Mouse (Mus musculus) heart, embryonic 13.5 days (tissue): Measurements from ENCODE around the gene Asb16. TPM values are rescaled to one million over a fixed set of nuclear protein-coding genes. Genes with fewer than 3 reads are reported as not detected.
A peak's percentile ranks its signal among the peaks of the same experiment; 100 is the strongest.

Source experiments
- ATAC-seq: fragments of 200-750 bp; cut with Nextera tagmentation; 2 replicates; pipeline ENCODE4 v1.8.0; 2017; ENCODE audit warnings: moderate TSS enrichment; ENCODE audit not compliant: insufficient number of reproducible peaks, low FRiP score, low TSS enrichment; ENCODE audit errors: extremely low read depth
- H3K27ac ChIP-seq: fragments of 300-500 bp; sonication (generic); replicated peaks from 2 replicates; pipeline ENCODE4 v1.5.1; 2015; ENCODE audit warnings: moderate library complexity, mild to moderate bottlenecking, inconsistent platforms
- H3K27me3 ChIP-seq: fragments of 300-500 bp; sonication (generic); replicated peaks from 2 replicates; pipeline ENCODE4 v1.6.1; 2015; ENCODE audit warnings: mild to moderate bottlenecking, inconsistent platforms
- H3K36me3 ChIP-seq: fragments of 300-500 bp; sonication (generic); 2 replicates; pipeline ENCODE4 v1.6.1; 2015; ENCODE audit warnings: mild to moderate bottlenecking, inconsistent platforms
- H3K4me1 ChIP-seq: fragments of 300-500 bp; sonication (generic); 2 replicates; pipeline ENCODE4 v1.6.1; 2015; ENCODE audit warnings: inconsistent platforms
- H3K4me2 ChIP-seq: fragments of 300-500 bp; sonication (generic); 2 replicates; pipeline ENCODE4 v1.6.1; 2015; ENCODE audit warnings: inconsistent platforms, mild to moderate bottlenecking, moderate library complexity
- H3K4me3 ChIP-seq: fragments of 300-500 bp; sonication (generic); 2 replicates; pipeline ENCODE4 v1.5.1; 2015; ENCODE audit warnings: moderate library complexity, mild to moderate bottlenecking, inconsistent platforms
- H3K9ac ChIP-seq: fragments of 300-500 bp; sonication (generic); 2 replicates; pipeline ENCODE4 v1.6.1; 2015; ENCODE audit warnings: inconsistent platforms, mild to moderate bottlenecking, moderate library complexity
- H3K9me3 ChIP-seq: fragments of 300-500 bp; sonication (generic); 2 replicates; pipeline ENCODE4 v1.6.1; 2016; ENCODE audit warnings: inconsistent platforms
- WGBS: fragments of 180-500 bp; shearing (Covaris S2); methylation state at CpG from one replicate; pipeline ENCODE4 v1.1.7; 2015; ENCODE audit warnings: mixed read lengths; 5-methylcytosine and 5-hydroxymethylcytosine counted together
- polyA plus RNA-seq: library from polyadenylated mRNA; unstranded; fragments of >200 nt; fragmentation: Nextera tagmentation; extraction: Ambion mirVana; gene quantifications from 2 replicates; pipeline ENCODE4 v1.2.1, GENCODE M21; 2015

Gene Asb16
- polyA plus RNA-seq, 1 experiment from 2014 or later: 0.09 TPM

DNA sequence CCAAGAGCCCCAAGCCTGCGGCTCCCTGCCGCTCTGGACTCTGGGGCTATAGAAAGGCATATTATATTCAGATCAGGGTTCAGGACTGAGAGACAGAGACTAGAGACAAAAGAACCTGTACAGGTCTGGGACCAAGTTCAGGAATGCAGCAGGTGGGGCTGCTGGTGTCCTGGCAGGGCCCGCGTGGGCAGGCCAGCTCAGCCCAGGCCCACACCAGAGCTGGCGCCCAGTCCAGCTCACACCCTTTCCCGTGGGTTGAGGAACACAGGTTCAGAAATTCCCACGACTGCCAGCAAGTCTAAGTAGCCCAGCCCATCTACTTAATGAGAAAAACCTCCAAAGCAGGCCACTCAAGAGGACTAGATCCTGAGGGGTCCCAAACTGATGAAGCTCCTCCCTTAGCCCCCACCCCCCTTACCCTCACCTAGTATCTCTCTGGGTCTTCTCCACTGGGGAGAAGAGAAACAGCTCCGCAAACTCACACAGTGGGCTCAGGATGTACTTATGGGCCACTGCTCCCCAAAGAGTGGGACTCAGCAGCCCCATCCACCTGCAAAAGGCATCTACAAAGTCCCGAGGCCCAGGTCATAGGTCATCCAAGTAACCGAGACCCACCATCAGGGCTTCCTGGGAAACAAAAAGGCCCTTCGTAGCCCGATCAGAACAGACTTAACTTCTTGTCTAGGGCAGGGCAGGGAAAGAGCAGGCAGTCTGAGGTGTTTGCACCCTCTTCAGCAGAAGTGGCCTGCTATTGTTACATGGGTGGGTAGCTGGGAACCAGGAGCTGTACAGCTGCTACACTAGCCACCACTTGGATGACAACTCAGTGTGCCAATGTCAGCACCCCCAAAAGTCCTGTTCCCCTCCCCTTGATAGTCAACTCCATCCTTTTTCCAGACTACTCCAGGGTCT is 42.2 kb upstream of the Asb16 start:
- H3K4me2 ChIP-seq: peak overlapping the region; percentile 91
- peaks cover 87% of the 10 kb centered on the region for H3K4me1 ChIP-seq
- peak overlapping the region; percentile 57 for H3K9ac ChIP-seq
- H3K27ac ChIP-seq: no peak overlapping the region
- WGBS: 68% methylated on average over 12 of the region's 12 CpGs
- H3K4me3 ChIP-seq: peak overlapping the region; percentile 84; the same call in 1 of the 2 replicates
- no peaks in the 10 kb centered on the region for H3K9me3 ChIP-seq
- no peak for ATAC-seq
- peaks cover 22% of the 10 kb centered on the region for H3K36me3 ChIP-seq
- H3K27me3 ChIP-seq: no peaks in the 10 kb centered on the region

GRCm38 (mm10) chr11:102227270-102228190 is 41.0 kb upstream of the Asb16 start:
- no peak for ATAC-seq
- no peaks in the 10 kb centered on the region for H3K9me3 ChIP-seq
- H3K4me2 ChIP-seq: peak overlapping the region; percentile 91
- peaks cover 76% of the 10 kb centered on the region for H3K4me1 ChIP-seq
- H3K9ac ChIP-seq: peak overlapping the region; percentile 98
- WGBS: 15% methylated on average over 12 of the region's 12 CpGs
- peak overlapping the region; percentile 84 for H3K4me3 ChIP-seq
- peak overlapping the region; percentile 90 for H3K27ac ChIP-seq
- no peaks in the 10 kb centered on the region for H3K27me3 ChIP-seq
- peaks cover 12% of the 10 kb centered on the region for H3K36me3 ChIP-seq

DNA sequence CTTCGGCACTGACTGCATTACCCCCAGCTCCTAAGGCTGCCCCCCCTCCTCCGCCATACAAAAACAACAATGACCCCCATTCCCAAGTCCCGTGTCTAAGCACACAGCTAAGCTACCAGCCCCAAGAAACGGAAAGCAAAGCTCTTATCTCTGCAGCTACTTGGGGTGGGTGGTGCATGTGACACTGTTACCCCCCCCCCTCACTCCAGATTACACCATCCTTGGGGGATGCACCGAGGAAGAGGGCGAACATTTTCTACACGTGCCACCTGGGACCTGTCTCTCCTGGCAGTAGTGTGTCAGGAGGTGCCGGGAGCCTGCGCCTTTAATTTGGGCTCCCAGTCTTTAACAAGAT is 40.4 kb upstream of the Asb16 start:
- H3K9me3 ChIP-seq: no peaks in the 10 kb centered on the region
- H3K4me2 ChIP-seq: peak overlapping the region; percentile 91
- H3K36me3 ChIP-seq: peaks cover 8% of the 10 kb centered on the region; the same call in 1 of the 2 replicates
- no peaks in the 10 kb centered on the region for H3K27me3 ChIP-seq
- peaks cover 69% of the 10 kb centered on the region for H3K4me1 ChIP-seq
- peak overlapping the region; percentile 98 for H3K9ac ChIP-seq
- 19% methylated on average over 9 of the region's 9 CpGs for WGBS
- H3K4me3 ChIP-seq: peak overlapping the region; percentile 84
- ATAC-seq: no peak
- H3K27ac ChIP-seq: peak overlapping the region; percentile 90

GRCm38 (mm10) chr11:102228646-102229268 is 39.8 kb upstream of the Asb16 start:
- Histone ChIP-seq H3K4me2 (peak overlapping the region; percentile 91), H3K4me3 (peak overlapping the region; percentile 84), H3K36me3 (peaks cover 5% of the 10 kb centered on the region; the same call in 1 of the 2 replicates), H3K27me3 (no peaks in the 10 kb centered on the region), H3K27ac (peak overlapping the region; percentile 90), H3K9me3 (no peaks in the 10 kb centered on the region), H3K9ac (peak overlapping the region; percentile 98), H3K4me1 (peaks cover 63% of the 10 kb centered on the region)
- ATAC-seq: no peak
- WGBS: 8% methylated on average over 7 of the region's 7 CpGs

DNA sequence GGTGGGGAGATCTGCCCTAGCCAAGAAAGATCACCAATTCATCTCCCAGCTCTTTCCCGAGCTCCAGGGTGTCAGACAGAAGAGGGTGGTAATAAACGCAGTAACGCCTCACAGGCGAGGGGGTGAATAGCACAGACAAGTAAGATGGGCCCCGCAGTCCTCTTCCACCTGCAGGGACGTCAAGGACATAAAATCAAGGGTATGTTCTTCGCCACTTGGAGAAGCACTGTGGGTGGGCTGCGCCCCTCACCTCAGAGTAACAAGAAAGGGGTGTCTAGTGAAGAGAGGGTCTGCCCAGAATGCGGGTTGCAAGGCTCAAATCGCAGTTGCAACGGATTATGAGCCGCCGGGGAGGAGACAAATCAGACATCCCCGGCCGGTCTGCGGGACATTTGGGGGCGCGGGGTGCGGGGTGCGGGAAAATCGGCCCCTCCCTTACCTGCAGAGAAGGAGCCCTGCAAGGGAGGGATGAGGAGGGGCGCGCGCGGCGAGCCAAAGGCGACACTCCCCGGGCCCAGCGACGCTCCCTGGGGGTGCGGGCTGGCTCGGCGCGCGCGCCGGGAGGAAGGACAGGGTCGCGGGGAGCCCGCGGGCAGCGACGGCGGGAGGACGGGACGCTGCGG is 39.1 kb upstream of the Asb16 start:
- Histone ChIP-seq H3K9ac (peak overlapping the region; percentile 98), H3K27ac (peak overlapping the region; percentile 90), H3K4me1 (peaks cover 57% of the 10 kb centered on the region), H3K4me3 (peak overlapping the region; percentile 84), H3K36me3 (no peaks in the 10 kb centered on the region), H3K4me2 (peak overlapping the region; percentile 91), H3K9me3 (no peaks in the 10 kb centered on the region), H3K27me3 (no peaks in the 10 kb centered on the region)
- peak; percentile 40 for ATAC-seq
- WGBS: 1% methylated on average over 47 of the region's 47 CpGs

- Histone ChIP-seq H3K4me2 (peak within 1 kb of the TSS; percentile 91), H3K9ac (peak within 1 kb of the TSS; percentile 98), H3K27me3 (no peaks in the 10 kb centered on the region), H3K9me3 (no peaks in the 10 kb centered on the region), H3K4me1 (peaks cover 49% of the 10 kb centered on the region), H3K4me3 (peak within 1 kb of the TSS; percentile 84), H3K27ac (peak within 1 kb of the TSS; percentile 90), H3K36me3 (no peaks in the 10 kb centered on the region)
- WGBS: under 1% methylated on average over 42 of the region's 49 CpGs
- peak; percentile 89 for ATAC-seq
These were observed 38.4 kb upstream of the Asb16 start, which contains the start of gene Hdac5 for GRCm38 (mm10) chr11:102230006-102230741. Hdac5 (minus strand) TSS chr11:102230166.

DNA sequence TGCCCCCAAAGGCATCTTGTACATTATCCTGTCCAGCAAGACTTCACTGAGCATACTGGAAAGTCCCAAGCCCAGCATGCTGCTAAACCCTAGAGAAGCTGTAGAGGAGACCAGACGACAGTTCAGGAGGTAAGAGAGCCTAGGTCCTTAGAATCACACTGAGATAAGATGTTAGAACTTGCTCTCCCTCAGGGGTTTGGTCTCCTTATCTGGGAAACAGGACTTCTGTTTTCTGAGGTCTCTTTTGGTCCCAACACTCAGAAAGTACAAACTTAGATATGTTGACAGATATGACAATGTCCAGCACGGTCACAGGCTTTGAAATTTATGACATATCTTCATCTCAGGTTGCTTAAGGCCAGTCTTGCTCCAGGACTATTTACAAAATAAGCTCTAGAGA is 32.5 kb upstream of the Asb16 start:
- no peak overlapping the region for H3K4me2 ChIP-seq
- H3K4me1 ChIP-seq: peaks cover 3% of the 10 kb centered on the region; the same call in 1 of the 2 replicates
- H3K4me3 ChIP-seq: no peak overlapping the region
- no peak for ATAC-seq
- no peak overlapping the region for H3K9ac ChIP-seq
- 0 out of 2 replicates have a peak, but pooled peaks cover 4% of the 10 kb centered on the region for H3K27me3 ChIP-seq
- no peak overlapping the region for H3K27ac ChIP-seq
- no peaks in the 10 kb centered on the region for H3K9me3 ChIP-seq
- 26% methylated on average over 2 of the region's 2 CpGs for WGBS
- H3K36me3 ChIP-seq: no peaks in the 10 kb centered on the region

- peaks cover 16% of the 10 kb centered on the region for H3K4me1 ChIP-seq
- no peak overlapping the region for H3K4me2 ChIP-seq
- no peak overlapping the region for H3K9ac ChIP-seq
- 0 out of 2 replicates have a peak, but pooled peaks cover 4% of the 10 kb centered on the region for H3K27me3 ChIP-seq
- H3K36me3 ChIP-seq: no peaks in the 10 kb centered on the region
- 77% methylated on average over 6 of the region's 6 CpGs for WGBS
- H3K4me3 ChIP-seq: no peak overlapping the region
- no peaks in the 10 kb centered on the region for H3K9me3 ChIP-seq
- no peak overlapping the region for H3K27ac ChIP-seq
- ATAC-seq: no peak
These were observed 27.9 kb upstream of the Asb16 start for GRCm38 (mm10) chr11:102240636-102241035.

- ATAC-seq: no peak
- Histone ChIP-seq H3K27me3 (0 out of 2 replicates have a peak, but pooled peaks cover 4% of the 10 kb centered on the region), H3K9ac (no peak overlapping the region), H3K4me2 (no peak overlapping the region), H3K9me3 (no peaks in the 10 kb centered on the region), H3K36me3 (no peaks in the 10 kb centered on the region), H3K4me1 (peaks cover 15% of the 10 kb centered on the region), H3K27ac (no peak overlapping the region), H3K4me3 (no peak overlapping the region)
- 65% methylated on average over 5 of the region's 5 CpGs for WGBS
These were observed 27.3 kb upstream of the Asb16 start for GRCm38 (mm10) chr11:102241246-102241645.

GRCm38 (mm10) chr11:102241874-102242273 is 26.7 kb upstream of the Asb16 start:
- H3K4me2 ChIP-seq: no peak overlapping the region
- H3K27ac ChIP-seq: no peak overlapping the region
- ATAC-seq: no peak
- no peak overlapping the region for H3K9ac ChIP-seq
- H3K4me1 ChIP-seq: peaks cover 15% of the 10 kb centered on the region
- 0 out of 2 replicates have a peak, but pooled peaks cover 4% of the 10 kb centered on the region for H3K27me3 ChIP-seq
- no peaks in the 10 kb centered on the region for H3K36me3 ChIP-seq
- H3K9me3 ChIP-seq: no peaks in the 10 kb centered on the region
- H3K4me3 ChIP-seq: no peak overlapping the region
- 51% methylated on average over 5 of the region's 5 CpGs for WGBS
